Mouse (Mus musculus): ENCODE measurements at regions not wholly inside any gene's neighbourhood (a gene's known extent, or its start where the extent isn't known, plus 50 kb on each side); places are given as distances from the start of the nearest gene placed in this dataset.
"Not testable (repeated sequence)": the region's sequence is repeated elsewhere in the genome, so short reads cannot be mapped to it uniquely, and the experiment has no call there.

DNA sequence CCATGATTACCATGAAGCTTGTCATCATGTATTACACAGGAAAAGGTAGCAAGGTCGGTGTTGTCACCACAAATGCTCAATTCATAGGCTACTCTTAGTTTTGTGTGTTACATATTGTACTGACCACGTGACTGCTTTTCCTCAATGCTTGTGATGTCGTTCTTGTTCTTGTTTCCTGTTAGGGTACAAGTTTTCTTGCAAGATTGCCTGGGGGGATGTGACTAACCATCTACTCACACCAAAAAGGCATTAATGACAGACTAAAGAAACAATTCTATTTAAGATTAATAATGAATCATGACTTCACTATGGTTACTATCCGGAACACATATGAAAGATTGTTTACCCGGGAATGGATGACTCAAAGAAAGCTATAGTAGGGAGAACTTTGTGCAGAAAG lies 165.0 kb upstream of the Klhl1 start:
- 57% methylated on average over 5 of the region's 5 CpGs for WGBS
- no peaks in the 10 kb centered on the region for H3K9me3 ChIP-seq (ENCODE audit: low read depth, low read length)
- H3K4me1 ChIP-seq (ENCODE audit: insufficient read depth), result no peaks in the 10 kb centered on the region
- no peak overlapping the region for H3K4me3 ChIP-seq (ENCODE audit: low read depth, low read length)
- no peak overlapping the region for H3K9ac ChIP-seq
- no peak overlapping the region for H3K4me2 ChIP-seq
- no peak for ATAC-seq (ENCODE audit: insufficient read depth)
- no peak overlapping the region for H3K27ac ChIP-seq (ENCODE audit: low read depth)
- no peak for DNase-seq
- H3K36me3 ChIP-seq (ENCODE audit: insufficient read depth), result no peaks in the 10 kb centered on the region
- no peak for TF ChIP-seq CTCF (IDR thresholded peaks at IDR 0.05; ENCODE audit: low read depth)
- no peaks in the 10 kb centered on the region for H3K27me3 ChIP-seq (ENCODE audit: insufficient read depth, low read length)

DNA sequence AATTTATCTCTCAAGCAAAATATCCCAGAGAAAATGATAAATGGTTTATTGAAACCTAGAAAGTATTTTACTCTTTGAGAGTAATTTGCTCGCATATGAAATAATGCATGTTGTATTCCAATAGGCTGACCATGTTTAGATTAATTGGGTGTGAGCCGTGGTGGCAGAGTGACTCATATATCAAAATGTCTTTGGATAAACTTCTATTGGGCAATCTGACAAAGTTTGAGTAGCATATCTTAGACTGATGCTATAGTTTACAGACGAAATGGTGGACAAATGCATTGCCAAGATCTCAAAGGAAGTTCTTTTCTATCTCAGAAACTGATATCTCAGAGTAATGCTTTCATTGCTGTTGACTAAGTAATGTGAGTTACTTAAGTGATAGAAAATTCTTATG lies 162.8 kb upstream of the Klhl1 start:
- no peak overlapping the region for H3K9ac ChIP-seq
- no peak for TF ChIP-seq CTCF (IDR thresholded peaks at IDR 0.05; ENCODE audit: low read depth)
- peak; percentile 52; the same call in 1 of the 2 replicates for ATAC-seq (ENCODE audit: insufficient read depth)
- H3K4me2 ChIP-seq, result no peak overlapping the region
- H3K4me3 ChIP-seq (ENCODE audit: low read depth, low read length), result no peak overlapping the region
- 39% methylated on average over 3 of the region's 3 CpGs for WGBS
- no peaks in the 10 kb centered on the region for H3K36me3 ChIP-seq (ENCODE audit: insufficient read depth)
- DNase-seq, result peak; percentile 56
- no peaks in the 10 kb centered on the region for H3K4me1 ChIP-seq (ENCODE audit: insufficient read depth)
- no peaks in the 10 kb centered on the region for H3K27me3 ChIP-seq (ENCODE audit: insufficient read depth, low read length)
- H3K27ac ChIP-seq (ENCODE audit: low read depth), result no peak overlapping the region
- H3K9me3 ChIP-seq (ENCODE audit: low read depth, low read length), result no peaks in the 10 kb centered on the region

GRCm38 (mm10) chr14:96676213-96676612 lies 157.3 kb upstream of the Klhl1 start:
- WGBS, result 33% methylated on average over 1 of the region's 1 CpGs
- Histone ChIP-seq H3K36me3 (ENCODE audit: insufficient read depth) (no peaks in the 10 kb centered on the region), H3K27ac (ENCODE audit: low read depth) (no peak overlapping the region), H3K27me3 (ENCODE audit: insufficient read depth, low read length) (no peaks in the 10 kb centered on the region), H3K9ac (no peak overlapping the region), H3K9me3 (ENCODE audit: low read depth, low read length) (no peaks in the 10 kb centered on the region), H3K4me1 (ENCODE audit: insufficient read depth) (no peaks in the 10 kb centered on the region), H3K4me2 (no peak overlapping the region), H3K4me3 (ENCODE audit: low read depth, low read length) (no peak overlapping the region)
- ATAC-seq (ENCODE audit: insufficient read depth), result no peak
- TF ChIP-seq CTCF (IDR thresholded peaks at IDR 0.05; ENCODE audit: low read depth), result no peak
- DNase-seq, result no peak

- DNase-seq, result no peak
- Histone ChIP-seq H3K27me3 (ENCODE audit: insufficient read depth, low read length) (no peaks in the 10 kb centered on the region), H3K9ac (no peak overlapping the region), H3K27ac (ENCODE audit: low read depth) (no peak overlapping the region), H3K9me3 (ENCODE audit: low read depth, low read length) (no peaks in the 10 kb centered on the region), H3K4me1 (ENCODE audit: insufficient read depth) (no peaks in the 10 kb centered on the region), H3K4me2 (no peak overlapping the region), H3K36me3 (ENCODE audit: insufficient read depth) (no peaks in the 10 kb centered on the region), H3K4me3 (ENCODE audit: low read depth, low read length) (no peak overlapping the region)
- no peak for TF ChIP-seq CTCF (IDR thresholded peaks at IDR 0.05; ENCODE audit: low read depth)
- WGBS, result 58% methylated on average over 2 of the region's 2 CpGs
- ATAC-seq (ENCODE audit: insufficient read depth), result no peak
Observed at GRCm38 (mm10) chr14:96668635-96669034, 149.7 kb upstream of the Klhl1 start.

DNA sequence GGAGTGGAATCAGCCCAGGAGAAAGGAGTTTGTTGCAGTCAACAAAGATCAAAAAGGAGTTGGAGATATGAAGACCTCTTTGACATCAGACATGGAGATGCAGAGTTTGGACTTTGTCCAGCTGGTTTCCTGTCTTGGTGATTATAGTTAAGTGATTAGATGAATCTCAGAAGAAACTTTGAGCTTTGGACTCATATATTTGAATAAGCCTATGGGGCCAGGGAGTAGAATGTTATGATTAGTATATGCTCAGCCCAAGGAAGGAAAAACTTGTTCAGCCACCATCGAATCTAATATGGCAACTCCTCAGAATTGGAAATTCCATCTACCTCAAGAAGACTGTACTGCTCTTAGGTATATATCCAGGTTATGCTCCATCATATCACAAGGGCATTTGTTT lies 137.6 kb upstream of the Klhl1 start:
- no peaks in the 10 kb centered on the region for H3K27me3 ChIP-seq (ENCODE audit: insufficient read depth, low read length)
- ATAC-seq (ENCODE audit: insufficient read depth) (no peak), DNase-seq (no peak)
- H3K27ac ChIP-seq (ENCODE audit: low read depth), result no peak overlapping the region
- H3K36me3 ChIP-seq (ENCODE audit: insufficient read depth), result no peaks in the 10 kb centered on the region
- H3K9ac ChIP-seq, result no peak overlapping the region
- 89% methylated on average over 1 of the region's 1 CpGs for WGBS
- no peak for TF ChIP-seq CTCF (IDR thresholded peaks at IDR 0.05; ENCODE audit: low read depth)
- H3K4me1 ChIP-seq (ENCODE audit: insufficient read depth), result no peaks in the 10 kb centered on the region
- no peak overlapping the region for H3K4me2 ChIP-seq
- no peak overlapping the region for H3K4me3 ChIP-seq (ENCODE audit: low read depth, low read length)
- H3K9me3 ChIP-seq (ENCODE audit: low read depth, low read length), result no peaks in the 10 kb centered on the region

GRCm38 (mm10) chr14:96630291-96630690 lies 111.4 kb upstream of the Klhl1 start:
- H3K4me2 ChIP-seq, result no peak overlapping the region
- H3K27me3 ChIP-seq (ENCODE audit: insufficient read depth, low read length), result no peaks in the 10 kb centered on the region
- H3K9ac ChIP-seq, result no peak overlapping the region
- no peaks in the 10 kb centered on the region for H3K36me3 ChIP-seq (ENCODE audit: insufficient read depth)
- H3K27ac ChIP-seq (ENCODE audit: low read depth), result no peak overlapping the region
- no peaks in the 10 kb centered on the region for H3K4me1 ChIP-seq (ENCODE audit: insufficient read depth)
- no peak overlapping the region for H3K4me3 ChIP-seq (ENCODE audit: low read depth, low read length)
- TF ChIP-seq CTCF (IDR thresholded peaks at IDR 0.05; ENCODE audit: low read depth), result no peak
- 76% methylated on average over 2 of the region's 2 CpGs for WGBS
- H3K9me3 ChIP-seq (ENCODE audit: low read depth, low read length), result no peaks in the 10 kb centered on the region
- ATAC-seq (ENCODE audit: insufficient read depth) (no peak), DNase-seq (no peak)

GRCm38 (mm10) chr14:96606736-96607135 lies 87.8 kb upstream of the Klhl1 start:
- Histone ChIP-seq H3K36me3 (ENCODE audit: insufficient read depth) (no peaks in the 10 kb centered on the region), H3K4me3 (ENCODE audit: low read depth, low read length) (no peak overlapping the region), H3K4me1 (ENCODE audit: insufficient read depth) (no peaks in the 10 kb centered on the region), H3K9me3 (ENCODE audit: low read depth, low read length) (no peaks in the 10 kb centered on the region), H3K9ac (no peak overlapping the region), H3K4me2 (no peak overlapping the region), H3K27me3 (ENCODE audit: insufficient read depth, low read length) (no peaks in the 10 kb centered on the region), H3K27ac (ENCODE audit: low read depth) (no peak overlapping the region)
- DNase-seq (no peak), ATAC-seq (ENCODE audit: insufficient read depth) (no peak)
- WGBS, result 78% methylated on average over 4 of the region's 4 CpGs
- TF ChIP-seq CTCF (IDR thresholded peaks at IDR 0.05; ENCODE audit: low read depth), result no peak

- not testable (repeated sequence) for H3K4me3 ChIP-seq (ENCODE audit: low read depth, low read length); H3K27ac ChIP-seq (ENCODE audit: low read depth); H3K9me3 ChIP-seq (ENCODE audit: low read depth, low read length); H3K27me3 ChIP-seq (ENCODE audit: insufficient read depth, low read length); H3K36me3 ChIP-seq (ENCODE audit: insufficient read depth); DNase-seq; ATAC-seq (ENCODE audit: insufficient read depth); H3K4me2 ChIP-seq; H3K4me1 ChIP-seq (ENCODE audit: insufficient read depth); H3K9ac ChIP-seq
- 52% methylated on average over 1 of the region's 1 CpGs for WGBS
Observed at GRCm38 (mm10) chr14:96601092-96601491, 82.2 kb upstream of the Klhl1 start.

Data from lung, embryonic 14.5 days (tissue).